In the genomic region with DNA sequence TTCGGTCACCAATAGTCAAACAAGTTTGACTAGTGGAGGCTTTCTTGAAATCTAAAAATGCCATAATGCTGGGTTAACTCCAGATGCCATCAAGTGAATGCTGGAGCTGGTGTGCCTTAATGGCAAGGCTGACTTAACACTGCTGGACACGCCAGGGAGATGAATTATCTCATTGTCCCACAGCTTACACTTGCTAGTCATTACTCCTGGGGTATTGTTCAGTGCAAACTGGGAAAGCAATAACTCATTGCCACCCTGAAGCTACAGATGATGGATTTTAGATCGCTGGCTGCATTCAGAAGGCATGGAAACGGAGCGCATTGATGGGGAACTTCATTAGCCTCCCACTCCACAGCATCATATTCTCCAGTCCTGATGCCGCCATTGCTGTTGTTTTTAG, we compare ENCODE assay signal across 31 mouse cellular contexts.
DNase-seq lines count a peak whose midpoint lies in the region; ATAC-seq and TF ChIP-seq lines count a peak whose summit lies in the region.
"Had no signal": no experiment of that assay in that cellular context is flagged by ENCODE, and none has a peak within 500 bp of the region (broad histone marks: within the 10 kb centered on the region; RNA-seq: fewer than 3 reads in every experiment).

No protein-coding gene starts in this region.

- no peak for TF ChIP-seq EP300 in lung, postnatal 0 days (IDR thresholded peaks at IDR 0.05)

- H3K36me3 ChIP-seq in lung, embryonic 14.5 days (ENCODE audit: insufficient read depth), result no peaks in the 10 kb centered on the region
- H3K36me3 ChIP-seq in lung, postnatal 0 days (ENCODE audit: insufficient read depth, low read length), result no peaks in the 10 kb centered on the region
- H3K36me3 ChIP-seq in hindbrain, embryonic 14.5 days (replicated peaks; ENCODE audit: control insufficient read depth, insufficient read depth), result no peaks in the 10 kb centered on the region
- no peaks in the 10 kb centered on the region for H3K36me3 ChIP-seq in neural tube, embryonic 11.5 days (ENCODE audit: control insufficient read depth, insufficient read depth, low read length)
- H3K36me3 ChIP-seq: embryonic facial prominence, embryonic 13.5 days; forebrain, embryonic 10.5 days; forebrain, embryonic 15.5 days; heart, embryonic 13.5 days; intestine, embryonic 15.5 days; liver, embryonic 12.5 days; midbrain, embryonic 10.5 days; midbrain, embryonic 15.5 days had no signal

- H3K4me1 ChIP-seq in lung, embryonic 14.5 days (ENCODE audit: insufficient read depth), result 0 out of 2 replicates have a peak, but pooled peaks cover 5% of the 10 kb centered on the region
- no peaks in the 10 kb centered on the region for H3K4me1 ChIP-seq in lung, postnatal 0 days (ENCODE audit: insufficient read depth, low read depth, low read length)
- peaks cover 20% of the 10 kb centered on the region for H3K4me1 ChIP-seq in hindbrain, embryonic 14.5 days (replicated peaks; ENCODE audit: control insufficient read depth, insufficient read depth, low read length)
- H3K4me1 ChIP-seq in neural tube, embryonic 11.5 days (ENCODE audit: control insufficient read depth, insufficient read depth, low read length), result no peaks in the 10 kb centered on the region
- H3K4me1 ChIP-seq: embryonic facial prominence, embryonic 13.5 days; heart, embryonic 13.5 days; intestine, embryonic 15.5 days; liver, embryonic 12.5 days had no signal

- WGBS in lung, embryonic 14.5 days, result 58% methylated on average over 6 of the region's 6 CpGs
- 63% methylated on average over 6 of the region's 6 CpGs for WGBS in lung, postnatal 0 days
- 41% methylated on average over 6 of the region's 6 CpGs for WGBS in hindbrain, embryonic 14.5 days
- 48% methylated on average over 6 of the region's 6 CpGs for WGBS in neural tube, embryonic 11.5 days

- DNase-seq in lung, embryonic 14.5 days, result peak; percentile 25
- DNase-seq in lung, postnatal 0 days (ENCODE audit: low spot score), result no peak
- DNase-seq in embryo, embryonic 10.5 days (ENCODE audit: low spot score), result peak; percentile 18
- DNase-seq in hindbrain, embryonic 14.5 days (ENCODE audit: low spot score), result peak; percentile 36
- DNase-seq in neural tube, embryonic 11.5 days (ENCODE audit: low spot score), result peak; percentile 44
- DNase-seq in left cerebral cortex, postnatal 14 days (ENCODE audit: low spot score in 2 of 2), result no peak
- DNase-seq in Muller cell, postnatal 12 days (ENCODE audit: inconsistent ontology term), result no peak
- no peak for DNase-seq in cerebellum, adult 8-10 months
- DNase-seq: adrenal gland, postnatal 14 days; cerebellum, adult 18-20 months; cerebellum, postnatal 14 days; heart, postnatal 10 days; kidney, adult 2 months; kidney, postnatal 36 days; left cerebral cortex, postnatal 4 days; liver, postnatal 0 days; lung, postnatal 10 days; right cerebral cortex, postnatal 25 days; thymus, postnatal 14 days had no signal

- no peak overlapping the region for H3K4me2 ChIP-seq in lung, embryonic 14.5 days
- no peak overlapping the region for H3K4me2 ChIP-seq in lung, postnatal 0 days (replicated peaks; ENCODE audit: low read depth, low read length)
- H3K4me2 ChIP-seq in hindbrain, embryonic 14.5 days (replicated peaks), result no peak overlapping the region
- H3K4me2 ChIP-seq in neural tube, embryonic 11.5 days (ENCODE audit: low read depth), result no peak overlapping the region
- H3K4me2 ChIP-seq: embryonic facial prominence, embryonic 13.5 days; forebrain, embryonic 15.5 days; heart, embryonic 13.5 days; intestine, embryonic 15.5 days; liver, embryonic 12.5 days; midbrain, embryonic 15.5 days had no signal

- H3K27me3 ChIP-seq in lung, embryonic 14.5 days (ENCODE audit: insufficient read depth, low read length), result no peaks in the 10 kb centered on the region
- H3K27me3 ChIP-seq in lung, postnatal 0 days (replicated peaks; ENCODE audit: insufficient read depth, low read length), result no peaks in the 10 kb centered on the region
- no peaks in the 10 kb centered on the region for H3K27me3 ChIP-seq in hindbrain, embryonic 14.5 days (ENCODE audit: control insufficient read depth, insufficient read depth, low read length)
- no peaks in the 10 kb centered on the region for H3K27me3 ChIP-seq in neural tube, embryonic 11.5 days (ENCODE audit: control insufficient read depth, insufficient read depth, low read length)
- H3K27me3 ChIP-seq: embryonic facial prominence, embryonic 13.5 days; forebrain, embryonic 15.5 days; heart, embryonic 13.5 days; intestine, embryonic 15.5 days; liver, embryonic 12.5 days; midbrain, embryonic 15.5 days had no signal

- no peaks in the 10 kb centered on the region for H3K9me3 ChIP-seq in lung, embryonic 14.5 days (ENCODE audit: low read depth, low read length)
- no peaks in the 10 kb centered on the region for H3K9me3 ChIP-seq in lung, postnatal 0 days (ENCODE audit: low read length)
- H3K9me3 ChIP-seq in hindbrain, embryonic 14.5 days (ENCODE audit: control insufficient read depth, low read length), result no peaks in the 10 kb centered on the region
- no peaks in the 10 kb centered on the region for H3K9me3 ChIP-seq in neural tube, embryonic 11.5 days (ENCODE audit: control insufficient read depth, low read length)
- H3K9me3 ChIP-seq: embryonic facial prominence, embryonic 13.5 days; forebrain, embryonic 10.5 days; forebrain, embryonic 15.5 days; heart, embryonic 13.5 days; intestine, embryonic 15.5 days; liver, embryonic 12.5 days; midbrain, embryonic 10.5 days; midbrain, embryonic 15.5 days had no signal

- intact Hi-C loops in left cerebral cortex, postnatal 14 days (cut with DNase I), result no loop called here

- no peak overlapping the region for H3K4me3 ChIP-seq in lung, embryonic 14.5 days (ENCODE audit: low read depth, low read length)
- no peak overlapping the region for H3K4me3 ChIP-seq in lung, postnatal 0 days (ENCODE audit: low read depth, low read length)
- no peak overlapping the region for H3K4me3 ChIP-seq in hindbrain, embryonic 14.5 days (replicated peaks; ENCODE audit: low read length)
- H3K4me3 ChIP-seq in neural tube, embryonic 11.5 days (ENCODE audit: low read depth, low read length), result no peak overlapping the region
- H3K4me3 ChIP-seq: embryonic facial prominence, embryonic 13.5 days; forebrain, embryonic 10.5 days; forebrain, embryonic 15.5 days; heart, embryonic 13.5 days; intestine, embryonic 15.5 days; layer of hippocampus, adult 2 months; left cerebral cortex, adult 2 months; liver, embryonic 12.5 days; midbrain, embryonic 10.5 days; midbrain, embryonic 15.5 days; myocyte had no signal

- TF ChIP-seq CTCF in lung, embryonic 14.5 days (IDR thresholded peaks at IDR 0.05; ENCODE audit: low read depth), result no peak
- TF ChIP-seq CTCF in lung, postnatal 0 days (IDR thresholded peaks at IDR 0.05), result no peak

- peak; percentile 49; the same call in 1 of the 2 replicates for ATAC-seq in lung, embryonic 14.5 days (ENCODE audit: insufficient read depth)
- no peak for ATAC-seq in lung, postnatal 0 days
- peak; percentile 60; the same call in 1 of the 2 replicates for ATAC-seq in hindbrain, embryonic 14.5 days (ENCODE audit: low FRiP score)
- peak; percentile 58; the same call in 1 of the 2 replicates for ATAC-seq in neural tube, embryonic 11.5 days (ENCODE audit: insufficient read depth, low FRiP score, low TSS enrichment)
- ATAC-seq: forebrain, embryonic 15.5 days; intestine, embryonic 15.5 days; liver, embryonic 12.5 days; liver, postnatal 0 days; midbrain, embryonic 15.5 days had no signal

- no peak overlapping the region for H3K9ac ChIP-seq in lung, embryonic 14.5 days
- no peak overlapping the region for H3K9ac ChIP-seq in lung, postnatal 0 days (replicated peaks; ENCODE audit: low read depth)
- H3K9ac ChIP-seq in hindbrain, embryonic 14.5 days, result no peak overlapping the region
- no peak overlapping the region for H3K9ac ChIP-seq in neural tube, embryonic 11.5 days (ENCODE audit: low read length)
- H3K9ac ChIP-seq: embryonic facial prominence, embryonic 13.5 days; forebrain, embryonic 15.5 days; heart, embryonic 13.5 days; intestine, embryonic 15.5 days; liver, embryonic 12.5 days; liver, postnatal 0 days; midbrain, embryonic 15.5 days had no signal

- H3K27ac ChIP-seq in lung, embryonic 14.5 days (ENCODE audit: low read depth), result no peak overlapping the region
- no peak overlapping the region for H3K27ac ChIP-seq in lung, postnatal 0 days (ENCODE audit: low read length)
- peak overlapping the region; percentile 33; the same call in 1 of the 2 replicates for H3K27ac ChIP-seq in hindbrain, embryonic 14.5 days
- H3K27ac ChIP-seq in neural tube, embryonic 11.5 days (ENCODE audit: low read depth, low read length), result no peak overlapping the region; the same call in 1 of the 2 replicates
- H3K27ac ChIP-seq: embryonic facial prominence, embryonic 13.5 days; forebrain, embryonic 10.5 days; forebrain, embryonic 15.5 days; heart, embryonic 13.5 days; intestine, embryonic 15.5 days; layer of hippocampus, adult 2 months; left cerebral cortex, adult 2 months; liver, embryonic 12.5 days; macrophage; midbrain, embryonic 10.5 days; midbrain, embryonic 15.5 days had no signal

Comparison
In these comparisons a context has a peak if more than half of its experiments do, and no peak if none do; other contexts are left out.
1. DNase-seq: peak in lung, embryonic 14.5 days (single experiment), embryo, embryonic 10.5 days (single experiment), hindbrain, embryonic 14.5 days (single experiment) and neural tube, embryonic 11.5 days (single experiment); none in lung, postnatal 0 days (single experiment), left cerebral cortex, postnatal 14 days (0 of 2), Muller cell, postnatal 12 days (single experiment) and cerebellum, adult 8-10 months (single experiment).